Mouse (Mus musculus) B cell, adult 2 months (primary cell): ENCODE data around the gene 4930432K21Rik.

ENCODE experiments used
- DNase-seq, 2 experiments: peaks; one replicate each; pipeline ENCODE4 v3.0.0; 2022

Gene 4930432K21Rik

DNA sequence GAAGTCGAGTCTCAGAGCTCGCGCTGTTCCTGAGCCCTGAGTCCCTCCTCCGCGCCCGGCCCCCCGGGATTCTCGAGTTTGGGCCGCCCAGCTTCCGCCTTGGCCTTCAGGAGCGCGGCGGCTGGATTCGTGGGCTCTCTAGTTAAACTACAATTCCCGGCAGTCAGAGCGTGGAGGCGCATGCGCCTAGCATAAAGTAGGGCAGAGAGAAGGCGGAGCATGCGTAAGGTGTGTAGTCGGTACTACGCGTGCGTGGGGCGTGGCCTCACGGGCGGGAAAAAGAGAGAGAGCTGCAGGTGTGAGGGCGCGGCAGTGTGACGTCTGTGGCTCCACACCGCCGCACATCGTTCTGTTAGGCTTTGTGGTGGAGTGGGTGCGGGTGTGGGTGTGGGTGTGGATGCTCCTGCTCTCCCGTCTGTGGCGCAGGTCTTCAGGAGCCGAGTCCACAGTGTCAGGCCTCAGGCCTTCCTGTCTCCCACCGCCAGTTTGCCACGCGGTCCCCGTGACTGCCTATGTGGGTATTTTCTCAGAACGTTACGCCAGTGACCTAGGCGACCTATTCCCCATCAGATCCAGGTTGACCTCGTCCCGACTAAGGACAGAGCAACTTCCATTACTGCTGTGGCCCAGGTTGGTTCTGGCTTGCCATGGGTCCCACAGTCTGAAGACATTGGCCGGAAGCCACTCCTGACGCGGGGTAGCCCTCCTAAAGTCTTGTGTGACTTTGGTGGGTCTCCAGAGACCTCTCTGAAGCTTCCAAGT, at the start of gene 4930432K21Rik, which contains the start of gene Cc2d1a:
4930432K21Rik (plus strand) TSS at position 257 of the 762 bp plus-strand sequence.
Cc2d1a (minus strand) TSS at position 168 of the 762 bp plus-strand sequence.
- DNase-seq, result peak; percentile 93 to 95

DNA sequence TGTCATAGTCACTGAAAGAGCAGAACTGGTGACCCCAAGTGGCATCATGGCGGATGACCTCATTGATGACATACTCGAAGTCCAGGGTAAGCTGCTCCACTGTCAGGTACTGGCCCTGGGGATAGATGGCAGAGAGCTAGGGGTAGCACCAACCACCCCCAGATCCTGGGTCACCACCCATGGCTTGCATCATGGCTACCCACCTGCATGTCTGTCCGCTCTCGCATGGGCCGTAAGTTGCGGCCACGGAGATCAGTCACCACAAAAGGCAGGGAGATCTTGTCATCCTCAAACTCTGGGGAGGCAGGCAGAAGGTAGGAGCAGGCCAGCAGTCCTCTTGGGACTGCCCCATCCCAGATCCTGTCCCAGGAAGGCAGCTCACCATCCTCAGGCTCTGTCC, 49.4 kb upstream of the 4930432K21Rik start:
- no peak for DNase-seq

DNA sequence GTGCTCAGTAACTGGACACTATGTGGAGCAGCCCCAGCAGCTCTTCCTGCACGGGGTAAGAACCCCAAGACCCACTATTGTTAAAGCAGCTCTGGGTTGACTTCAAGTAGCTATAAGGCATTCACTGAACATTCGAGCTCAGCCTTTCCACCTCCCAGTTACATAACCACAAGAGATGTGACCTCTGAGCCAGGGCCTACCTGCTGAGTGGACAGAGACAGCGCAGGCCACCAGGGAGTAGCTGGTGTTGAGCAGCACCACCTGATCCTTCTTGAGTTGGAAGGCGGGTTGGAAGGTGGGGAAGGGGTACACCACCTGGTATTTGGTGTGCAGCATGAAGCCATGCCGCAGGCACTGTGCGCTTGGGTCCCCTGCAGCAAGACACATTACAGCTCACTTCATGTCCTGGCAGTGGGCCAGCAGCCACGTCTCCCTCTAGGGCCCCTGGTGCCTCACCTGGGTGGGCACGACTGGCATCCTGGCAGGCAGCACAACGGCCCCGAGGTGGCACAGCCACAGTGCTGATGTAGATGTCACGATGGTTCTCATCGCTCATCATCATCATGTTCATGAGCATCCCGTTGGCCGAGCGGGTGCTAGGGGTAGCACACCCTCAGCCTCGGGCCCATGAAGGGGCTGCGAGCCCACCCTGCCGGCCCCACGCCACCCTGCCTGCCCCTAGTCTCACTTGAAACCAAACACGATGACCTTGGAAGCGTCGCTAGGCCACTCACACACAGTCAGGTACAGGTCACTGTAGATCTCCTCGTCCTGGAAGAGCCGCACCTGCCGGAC, 46.2 kb upstream of the 4930432K21Rik start:
- no peak for DNase-seq

DNA sequence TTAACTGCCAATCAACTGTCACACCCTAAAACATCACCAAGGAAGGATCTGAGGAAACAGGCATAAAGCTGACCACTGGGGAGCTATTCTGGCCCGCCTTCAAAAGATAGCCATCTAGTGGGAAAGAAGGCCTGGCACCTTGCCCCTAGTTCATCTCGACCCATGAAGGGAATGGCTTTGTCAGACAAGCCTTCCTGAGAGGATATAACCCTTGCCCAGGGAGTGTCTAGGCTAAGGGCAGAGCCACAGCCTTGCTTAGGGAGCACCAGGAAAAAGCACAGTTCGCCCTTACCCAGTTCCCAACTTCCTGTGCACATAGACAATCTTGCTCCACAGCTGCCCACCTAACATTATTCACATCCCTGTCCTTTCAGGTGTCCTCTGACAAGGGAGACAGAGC, 44.2 kb upstream of the 4930432K21Rik start:
- DNase-seq, result no peak

DNA sequence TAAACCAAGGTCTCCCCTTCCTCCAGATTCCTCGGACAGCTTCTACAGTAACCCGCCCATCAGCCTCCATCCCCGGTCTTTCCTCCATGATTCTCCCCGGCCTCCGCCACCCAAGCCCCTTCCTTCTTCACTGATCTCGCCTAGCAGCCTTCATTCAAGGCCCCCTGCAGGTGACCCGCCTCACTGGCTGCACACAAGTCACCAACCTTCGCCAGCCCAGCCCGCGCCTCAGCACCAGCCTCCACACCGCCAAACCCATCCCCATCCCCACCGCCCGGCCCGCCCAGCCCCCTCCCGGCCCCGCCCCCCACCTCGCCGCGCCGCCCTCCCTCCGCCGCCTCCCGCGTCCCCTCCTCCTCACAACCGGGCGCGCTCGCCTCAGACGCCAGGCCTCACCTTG, 43.6 kb upstream of the 4930432K21Rik start:
- peak; percentile 66 to 67 for DNase-seq

DNA sequence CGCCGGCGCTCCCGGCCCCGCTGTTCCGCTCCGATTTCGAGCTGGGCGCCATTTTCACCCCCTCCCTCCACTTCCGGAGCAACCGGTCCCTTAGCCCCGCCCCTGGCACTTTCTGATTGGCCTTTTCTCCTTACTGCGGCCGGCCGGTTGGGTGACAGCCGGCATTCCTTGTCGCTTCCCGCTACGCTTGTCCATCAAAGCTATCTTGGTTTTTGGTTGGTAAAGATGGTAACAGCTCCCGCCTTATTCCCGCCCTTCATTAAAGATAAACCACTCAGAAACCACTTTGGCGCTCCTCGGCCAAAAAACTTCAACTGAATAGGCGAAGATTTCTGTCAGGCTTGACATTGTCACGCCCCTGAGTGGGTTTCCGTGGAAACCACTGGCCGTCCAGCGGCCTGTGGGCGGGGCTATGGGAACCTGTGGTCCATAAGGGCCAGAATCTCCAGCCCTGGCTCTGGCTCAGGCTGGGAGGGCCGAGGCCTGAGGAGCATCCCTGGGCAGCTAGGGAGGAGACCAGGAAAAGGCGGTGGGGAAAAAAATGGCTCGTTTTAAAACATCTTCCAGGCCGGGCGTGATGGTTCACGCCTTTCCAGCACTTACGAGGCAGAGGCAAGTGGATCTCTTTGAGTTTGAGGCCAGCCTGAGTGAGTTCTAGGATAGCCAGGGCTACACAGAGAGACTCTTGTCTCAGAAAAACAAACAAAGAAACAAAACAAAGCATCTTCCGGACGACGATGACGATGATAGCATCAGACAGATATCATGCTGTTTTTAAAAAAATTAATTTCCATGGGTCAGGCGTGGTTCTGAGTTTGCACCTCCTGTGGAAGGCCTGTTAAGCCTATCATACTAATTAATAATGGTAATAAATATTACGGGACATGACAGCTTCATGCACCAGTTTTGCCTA, 42.9 kb upstream of the 4930432K21Rik start, which contains the start of gene Dcaf15:
Dcaf15 (minus strand) TSS at position 72 of the 913 bp plus-strand sequence.
- DNase-seq, result peak; percentile 96 to 98

DNA sequence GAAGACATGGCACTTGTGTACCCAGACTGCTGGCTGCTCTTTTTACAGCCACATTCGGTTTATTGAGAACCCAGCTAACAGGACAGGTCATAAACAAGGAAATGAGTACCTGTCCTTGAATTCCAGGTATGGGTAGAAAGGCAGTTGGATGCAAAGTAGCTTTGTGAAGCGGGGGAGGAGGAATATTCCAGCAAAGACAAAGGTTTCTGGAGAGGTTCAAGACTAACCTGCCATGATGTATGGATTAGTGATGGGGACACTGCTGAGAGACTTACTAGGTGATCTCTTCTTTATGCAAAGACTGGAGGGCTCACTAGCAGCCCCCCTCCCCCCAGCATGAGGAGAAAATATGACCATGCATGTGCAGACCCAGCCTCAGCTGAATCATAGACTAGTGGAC, 42.1 kb upstream of the 4930432K21Rik start:
- no peak for DNase-seq

DNA sequence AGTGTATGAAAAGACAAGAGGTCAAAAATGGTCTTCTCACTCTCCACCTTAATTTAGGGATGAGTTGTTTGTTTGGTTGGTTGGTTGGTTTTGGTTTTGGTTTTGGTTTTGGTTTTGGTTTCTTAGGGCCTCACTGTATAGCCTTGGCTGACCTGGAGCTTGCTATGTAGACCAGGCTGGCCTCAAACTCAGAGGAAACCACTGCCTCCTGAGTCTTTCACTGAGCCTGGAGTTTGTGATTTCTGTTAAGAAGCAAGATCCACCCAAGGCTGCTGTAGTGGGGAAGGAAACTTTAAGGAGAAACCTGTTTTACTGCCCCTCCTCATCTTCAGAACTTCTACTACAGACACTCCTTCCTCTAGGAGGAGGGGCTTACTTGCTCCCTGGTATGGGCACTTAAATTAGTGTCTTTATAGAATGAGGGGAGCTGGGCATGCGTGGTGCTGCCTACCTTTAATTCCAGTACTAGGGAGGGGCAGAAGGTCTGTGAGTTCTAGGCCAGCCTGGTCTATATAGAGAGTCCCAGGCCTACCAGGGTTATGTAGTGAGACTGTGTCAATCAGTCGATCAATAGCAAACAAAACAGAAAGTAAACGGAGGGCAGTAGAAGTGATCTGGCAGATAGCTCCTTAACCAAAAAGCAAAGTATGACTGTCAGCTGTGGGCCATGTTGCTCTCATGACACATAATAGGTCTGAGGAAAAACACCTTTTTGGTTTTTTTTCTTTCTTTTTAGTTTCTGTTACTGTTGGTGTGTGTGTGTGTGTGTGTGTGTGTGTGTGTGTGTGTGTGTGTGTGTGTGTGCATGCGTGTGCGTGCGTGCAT, 41.4 kb upstream of the 4930432K21Rik start:
- DNase-seq, result no peak

DNA sequence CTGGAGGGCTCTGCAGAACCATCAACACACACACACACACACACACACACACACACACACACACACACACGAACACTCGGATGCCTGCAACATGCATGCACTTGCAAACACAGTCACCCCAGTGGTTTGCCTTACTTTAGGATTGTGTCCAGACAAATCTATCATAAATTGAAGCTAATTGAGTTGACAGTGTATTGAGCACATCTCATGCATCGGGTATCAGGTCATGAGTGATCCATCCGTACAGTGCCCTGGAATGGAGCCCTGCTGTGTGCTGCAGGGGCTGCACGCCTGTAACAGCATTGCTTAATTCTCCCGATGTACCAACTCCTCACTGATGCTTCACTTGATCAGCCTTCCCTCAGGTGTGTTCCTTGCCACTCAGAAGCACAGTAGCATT, 32.2 kb upstream of the 4930432K21Rik start:
- DNase-seq, result no peak

DNA sequence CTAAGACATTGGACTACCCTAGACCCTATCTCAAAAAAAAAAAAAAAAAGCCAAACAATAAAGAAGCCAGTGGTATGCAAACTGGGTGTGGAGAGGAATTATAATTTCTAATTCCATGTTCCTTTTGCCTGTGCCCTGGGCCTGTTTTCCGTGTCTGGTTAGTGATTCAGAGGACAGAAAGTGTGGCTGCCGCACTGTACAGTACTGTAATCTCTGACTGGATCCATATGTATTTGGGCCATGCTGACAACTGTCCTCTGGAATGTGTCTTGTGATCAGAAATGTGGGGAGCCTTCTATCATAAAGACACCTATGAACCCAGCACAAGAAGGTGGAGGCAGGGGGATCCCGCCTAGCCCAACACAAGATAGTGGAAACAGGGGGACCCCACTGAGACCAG, 25.7 kb upstream of the 4930432K21Rik start:
- DNase-seq, result no peak

DNA sequence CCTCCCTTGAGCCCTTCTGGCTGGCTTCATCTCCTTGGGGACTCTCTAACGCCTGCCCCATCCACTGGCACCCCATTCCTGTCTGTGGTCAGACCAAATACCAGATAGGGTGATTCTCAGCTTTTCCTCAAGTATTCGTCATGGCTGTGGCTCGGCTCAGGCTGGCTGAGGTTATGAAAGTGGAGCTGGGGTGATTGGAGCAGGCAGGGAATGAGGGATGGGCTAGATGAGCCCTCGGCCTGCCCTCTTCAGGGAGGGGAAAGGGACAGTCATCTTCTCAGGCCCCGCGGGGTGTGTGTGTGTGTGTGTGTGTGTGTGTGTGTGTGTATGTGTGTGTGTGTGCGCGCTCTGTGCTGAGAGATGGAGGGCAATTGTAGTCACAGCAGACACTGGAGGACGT, 22.2 kb upstream of the 4930432K21Rik start, which contains the start of gene Podnl1:
Podnl1 (plus strand) TSS at position 334 of the 400 bp plus-strand sequence.
- no peak for DNase-seq

DNA sequence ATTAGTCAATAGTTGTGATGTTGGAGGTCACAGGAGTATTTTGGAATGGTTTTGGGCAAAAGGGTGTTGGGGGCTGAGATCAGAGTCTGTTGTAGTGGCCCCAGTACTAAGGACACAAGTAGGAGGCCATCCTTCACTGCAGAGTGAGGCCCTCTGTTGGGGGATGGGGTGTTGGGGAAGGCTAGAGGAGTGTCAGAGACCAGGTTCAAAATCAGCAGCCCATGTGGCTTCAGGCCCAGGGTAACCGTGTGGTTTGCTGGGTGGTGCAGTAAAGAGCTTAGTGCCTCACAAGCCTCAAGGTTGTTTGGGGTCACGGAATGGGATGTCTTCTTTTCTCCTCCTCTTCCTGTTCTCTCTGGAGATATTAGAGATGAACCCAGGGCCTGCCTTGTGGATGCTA, 21.1 kb upstream of the 4930432K21Rik start:
- DNase-seq, result no peak

DNA sequence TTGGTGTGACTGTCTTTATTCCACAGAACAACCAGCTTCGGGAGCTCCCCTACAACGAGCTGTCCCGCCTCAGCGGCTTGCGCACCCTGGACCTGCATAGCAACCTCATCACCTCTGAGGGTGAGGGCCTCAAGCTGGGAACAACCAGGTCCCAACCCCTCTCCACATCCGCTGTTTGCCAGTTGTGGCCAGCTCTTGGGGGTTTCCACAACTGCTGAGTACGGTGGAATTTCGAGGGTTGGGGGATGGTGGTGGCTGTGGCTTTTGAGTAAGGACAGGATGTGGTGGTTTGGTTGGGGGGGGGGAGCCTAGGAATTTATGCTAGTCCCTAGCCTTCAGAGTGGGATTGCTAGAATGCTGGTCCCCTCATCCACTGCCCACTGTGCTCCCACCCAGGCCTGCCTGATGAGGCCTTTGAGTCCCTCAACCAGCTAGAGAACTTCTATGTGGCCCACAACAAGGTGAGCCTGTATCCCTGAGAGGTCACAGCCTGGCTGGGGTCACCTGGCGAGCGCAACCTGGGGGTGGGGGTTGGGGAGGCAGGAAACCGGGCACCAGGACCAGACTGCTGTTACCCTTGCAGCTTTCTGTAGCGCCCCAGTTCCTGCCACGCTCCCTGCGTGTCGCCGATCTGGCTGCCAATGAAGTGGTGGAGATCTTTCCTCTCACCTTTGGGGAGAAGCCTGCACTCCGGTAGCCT, 20.5 kb upstream of the 4930432K21Rik start:
- DNase-seq, result no peak

DNA sequence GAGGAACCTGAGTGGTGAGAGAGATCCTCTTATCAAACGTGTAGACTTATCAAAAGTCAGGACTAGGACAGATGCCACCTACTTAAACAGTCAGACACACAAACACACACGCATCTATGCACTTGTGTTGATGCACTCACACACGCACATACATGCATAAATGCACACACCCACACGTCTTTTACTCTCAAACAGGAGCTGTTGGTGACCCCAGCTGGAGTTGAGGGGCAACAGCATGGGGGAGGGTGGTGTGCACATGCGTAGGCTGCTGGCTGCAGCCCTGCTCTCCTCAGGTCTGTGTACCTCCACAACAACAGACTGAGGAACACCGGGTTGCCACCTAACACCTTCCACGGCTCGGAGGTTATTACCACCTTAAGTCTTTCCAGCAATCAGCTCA, 19.5 kb upstream of the 4930432K21Rik start:
- DNase-seq, result no peak

DNA sequence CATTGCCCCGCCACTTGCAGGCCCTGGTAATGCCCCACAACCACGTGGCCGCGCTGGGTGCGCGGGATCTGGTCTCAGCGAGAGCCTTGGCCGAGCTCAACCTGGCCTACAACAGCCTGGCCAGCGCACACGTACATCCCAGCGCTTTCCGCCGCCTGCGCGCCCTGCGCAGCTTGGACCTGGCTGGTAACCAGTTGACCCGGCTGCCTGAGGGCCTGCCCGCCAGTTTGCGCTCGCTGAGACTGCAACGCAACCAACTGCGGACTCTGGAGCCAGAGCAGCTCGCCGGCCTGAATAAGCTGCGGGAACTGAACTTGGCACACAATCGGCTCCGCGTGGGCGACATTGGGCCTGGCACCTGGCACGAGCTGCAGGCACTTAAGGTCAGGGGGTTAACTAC, 17.0 kb upstream of the 4930432K21Rik start:
- no peak for DNase-seq

DNA sequence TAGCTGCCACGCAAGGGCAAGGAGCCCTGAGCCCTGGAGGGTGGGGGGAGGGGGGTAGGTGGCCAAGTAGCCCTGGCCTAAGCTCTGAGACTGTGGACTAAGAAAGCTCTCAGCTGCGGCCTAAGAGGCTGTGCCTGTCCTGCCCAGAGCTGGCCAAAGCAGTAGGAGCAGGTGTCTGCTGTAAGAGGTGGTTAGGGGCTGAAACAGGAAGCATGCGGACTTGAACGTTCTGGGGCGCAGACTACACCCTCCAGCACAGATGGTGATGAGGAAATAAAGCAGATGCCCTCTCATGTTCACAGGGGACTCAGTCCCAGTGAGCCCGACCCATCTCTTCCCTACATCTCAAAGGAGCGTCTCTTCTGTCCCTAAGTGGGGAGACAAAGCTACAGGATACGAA, 15.6 kb upstream of the 4930432K21Rik start:
- no peak for DNase-seq

DNA sequence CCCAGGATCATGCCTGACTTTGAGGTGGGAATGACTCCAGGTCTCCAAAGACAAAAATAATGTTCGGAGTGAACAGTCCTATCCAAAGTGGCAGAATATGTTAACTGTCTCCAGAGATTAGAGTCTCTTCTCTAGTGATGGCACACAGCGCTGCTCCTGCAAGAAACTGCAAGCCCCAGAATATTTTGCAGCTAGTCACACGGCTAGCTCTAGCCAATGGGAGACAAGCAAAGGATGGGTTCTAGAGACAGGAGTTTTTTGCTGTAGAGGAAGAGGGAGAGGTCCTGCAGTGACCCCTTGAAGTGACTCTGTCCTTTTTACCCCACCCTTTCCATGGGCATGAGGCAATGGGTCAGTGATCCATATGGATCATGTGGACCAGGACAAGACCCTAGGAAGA, 10.0 kb upstream of the 4930432K21Rik start:
- DNase-seq, result no peak

DNA sequence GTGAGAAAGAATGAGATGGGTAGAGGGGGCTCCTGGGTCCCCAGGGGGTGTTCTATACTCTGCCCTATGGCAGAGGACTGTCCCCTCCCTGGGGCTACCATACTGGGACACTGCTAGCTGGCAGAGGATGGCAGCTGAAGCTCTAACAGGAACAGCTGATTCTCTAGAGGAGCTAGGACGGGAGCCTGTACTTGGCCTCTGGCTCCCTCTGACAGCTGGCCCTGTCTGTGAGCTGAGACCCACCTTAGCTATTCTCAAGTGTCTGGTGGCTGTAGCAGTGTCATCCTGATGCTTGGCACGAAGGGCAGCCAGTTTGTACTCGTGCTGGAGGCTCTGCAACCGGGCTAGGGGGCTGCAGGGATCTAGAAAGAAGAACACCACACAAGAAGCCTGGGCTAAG, 7.0 kb upstream of the 4930432K21Rik start:
- DNase-seq, result no peak

DNA sequence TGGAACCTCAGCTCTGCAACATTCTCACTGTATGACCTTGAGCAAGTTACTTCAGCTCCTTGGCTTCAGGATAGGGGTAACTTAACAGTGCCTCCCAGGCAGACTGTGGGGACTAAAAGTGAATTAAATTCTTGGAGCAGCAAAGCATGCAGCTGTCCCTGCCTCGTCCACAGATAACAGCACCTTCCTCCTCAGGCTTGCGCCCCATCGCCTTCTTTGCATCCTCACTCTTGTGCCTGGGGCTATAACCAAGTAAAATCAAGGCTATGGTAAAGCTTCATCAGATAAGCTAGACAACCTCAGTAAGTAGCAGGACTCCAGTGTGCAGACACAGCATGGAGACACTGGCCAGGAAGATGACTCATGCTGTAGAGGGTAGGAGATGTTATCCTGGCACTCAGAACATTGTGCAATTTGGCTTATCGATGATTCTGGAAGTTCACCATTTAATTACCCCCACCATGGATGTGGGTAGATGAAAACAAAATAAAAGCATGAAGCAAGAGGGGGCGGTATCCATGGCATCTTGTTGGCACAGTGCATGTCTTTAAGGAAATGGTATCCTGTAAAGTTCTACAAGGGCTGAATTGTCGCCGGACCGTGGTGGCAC, 3.1 kb upstream of the 4930432K21Rik start:
- no peak for DNase-seq

DNA sequence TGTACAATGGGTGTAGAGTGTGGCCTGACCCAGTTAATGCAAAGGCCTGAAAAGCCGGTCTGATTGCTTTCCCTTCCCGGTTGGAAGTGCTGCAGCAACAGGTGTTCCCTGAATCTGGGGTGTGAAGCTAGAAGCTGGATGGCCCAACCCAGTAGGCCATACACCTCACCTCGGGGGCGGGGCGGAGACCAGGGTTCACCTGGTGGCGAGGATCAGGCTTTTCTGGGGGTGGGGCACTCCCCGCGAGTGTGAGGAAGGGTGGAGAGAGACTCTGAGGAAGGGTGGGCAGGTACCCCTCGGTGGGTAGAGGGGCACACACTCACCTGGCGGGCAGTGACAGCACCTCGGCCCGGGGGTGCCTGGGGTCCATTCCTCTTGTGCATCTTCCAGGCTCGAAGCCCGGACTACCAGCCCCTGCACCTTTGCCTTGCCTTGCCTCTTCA, 480 bp upstream of the 4930432K21Rik start:
- no peak for DNase-seq

DNA sequence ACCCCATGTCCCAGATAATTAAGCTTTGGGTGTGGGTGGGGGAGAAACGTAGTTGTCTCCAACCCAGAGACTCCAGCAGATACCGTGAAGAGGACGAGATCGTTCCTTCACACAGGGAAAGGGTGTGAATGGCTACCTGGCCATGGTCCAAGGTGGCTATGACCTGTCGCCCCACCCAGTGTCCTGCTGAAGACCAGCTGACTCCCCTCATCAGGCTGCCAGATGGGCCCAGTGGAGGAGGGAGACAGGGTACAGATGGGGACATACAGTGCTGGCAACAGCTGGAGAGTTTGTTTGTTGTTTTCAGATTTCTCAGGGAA, 666 bp downstream of the 4930432K21Rik start:
- DNase-seq, result no peak
